Mouse (Mus musculus) lung, adult 2 months (tissue): ENCODE measurements around the gene Ascl4.

Experiments used
- CTCF ChIP-seq: fragments of 200-500 bp; IDR thresholded peaks from 2 replicates; pipeline ENCODE4 v1.5.1; 2011; ENCODE audit warnings: mild to moderate bottlenecking, low read length, control low read depth; ENCODE audit not compliant: insufficient read depth
- POLR2A ChIP-seq: fragments of 200-500 bp; IDR thresholded peaks from 2 replicates; pipeline ENCODE4 v1.6.1; 2011; ENCODE audit warnings: low read depth, mild to moderate bottlenecking, control low read depth, low read length, borderline replicate concordance; ENCODE audit errors: extremely low read depth

GRCm38 (mm10) chr10:85953401-85953800 is 25.9 kb downstream of the Ascl4 start:
- no peak for TF ChIP-seq CTCF
- TF ChIP-seq POLR2A = no peak
